Mouse (Mus musculus): ENCODE data around the gene Gucd1.
A peak's percentile ranks its signal among the peaks of the same experiment; 100 is the strongest.
"Not testable (repeated sequence)": the region's sequence is repeated elsewhere in the genome, so short reads cannot be mapped to it uniquely, and the experiment has no call there.

Gene Gucd1

GRCm38 (mm10) chr10:75473411-75473810, 44.4 kb downstream of the Gucd1 start:
- no peak for DNase-seq (ENCODE audit: low read depth, low spot score)

- no peak for DNase-seq (ENCODE audit: low read depth, low spot score)
These were observed 51.8 kb downstream of the Gucd1 start for GRCm38 (mm10) chr10:75465781-75466550.

DNA sequence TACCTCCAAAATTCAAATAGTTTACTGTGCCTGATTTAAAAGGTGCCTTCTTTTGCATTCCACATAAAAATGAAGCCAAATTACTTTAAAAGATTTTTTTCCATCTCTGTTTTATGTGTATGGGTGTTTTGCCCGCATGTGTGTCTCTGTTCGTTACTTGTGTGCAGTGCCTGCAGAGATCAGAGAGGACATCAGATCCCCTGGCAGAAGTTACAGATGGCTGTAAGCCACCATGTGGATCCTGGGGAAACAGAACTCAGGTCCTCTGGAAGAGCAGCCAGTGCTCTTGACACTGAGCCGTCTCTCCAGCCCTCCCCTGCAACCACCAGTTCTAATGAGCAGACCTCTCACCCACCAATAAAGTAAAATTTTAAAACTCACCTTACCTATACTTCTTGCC, 55.0 kb downstream of the Gucd1 start:
- DNase-seq (ENCODE audit: low read depth, low spot score), result no peak

GRCm38 (mm10) chr10:75458329-75458728, 59.4 kb downstream of the Gucd1 start:
- DNase-seq (ENCODE audit: low read depth, low spot score), result no peak

DNA sequence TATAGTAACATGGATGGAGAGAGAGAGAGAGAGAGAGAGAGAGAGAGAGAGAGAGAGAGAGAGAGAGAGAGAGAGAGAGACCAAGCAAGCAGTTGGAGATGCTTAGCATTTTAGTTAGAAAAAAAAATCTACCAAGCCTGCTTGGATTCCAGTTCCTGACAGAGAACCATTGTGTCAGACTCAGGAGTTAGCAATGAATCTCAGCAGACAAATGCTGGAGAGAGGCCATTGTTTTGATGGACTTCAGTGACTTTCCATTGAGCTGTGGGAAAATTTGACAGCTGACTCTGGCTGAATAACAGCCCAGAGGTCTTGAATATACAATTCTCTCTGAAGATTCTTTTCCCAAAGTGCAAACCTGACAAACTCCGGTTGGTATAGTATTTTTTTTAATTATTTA, 59.9 kb downstream of the Gucd1 start:
- no peak for DNase-seq (ENCODE audit: low read depth, low spot score)

DNA sequence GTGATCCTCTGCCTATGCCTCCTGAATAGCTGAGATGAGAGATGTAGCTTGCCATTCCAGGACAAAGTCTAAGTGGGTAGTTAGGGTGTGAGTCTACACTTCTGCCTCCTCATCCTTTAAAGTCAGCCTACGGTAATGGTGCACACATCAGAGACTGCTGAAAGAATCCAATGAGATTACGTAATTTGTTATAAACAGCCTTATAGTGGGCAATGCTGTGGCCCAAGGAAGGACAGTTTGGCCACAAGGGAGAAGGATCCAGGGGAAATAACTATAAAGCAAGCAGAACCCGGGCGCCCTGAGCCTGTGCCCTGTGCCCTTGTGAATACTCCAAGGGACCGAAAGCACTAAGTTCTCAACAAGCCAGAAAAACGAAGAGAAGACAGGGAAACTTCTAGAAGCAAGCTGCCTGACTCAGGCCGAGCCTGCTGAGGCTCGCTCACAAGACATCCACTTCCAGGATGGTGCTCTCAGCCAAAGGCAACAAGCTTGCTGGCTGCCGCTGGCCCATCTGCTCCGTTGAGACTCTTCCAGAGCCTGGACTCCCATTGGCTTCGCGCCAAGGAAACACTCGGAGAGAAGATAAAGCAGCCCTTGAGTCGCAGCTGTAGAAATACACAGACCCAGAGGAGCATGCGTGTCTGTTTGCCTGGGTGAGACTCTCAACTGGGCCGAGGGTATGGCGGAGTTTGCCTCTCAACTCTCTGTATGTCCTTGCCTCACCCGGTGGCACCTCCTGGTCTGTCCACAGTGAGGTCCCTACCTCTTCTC, 61.5 kb downstream of the Gucd1 start:
- not testable (repeated sequence) for DNase-seq (ENCODE audit: low read depth, low spot score)

- DNase-seq (ENCODE audit: low read depth, low spot score), result no peak
These were observed 66.6 kb downstream of the Gucd1 start for GRCm38 (mm10) chr10:75451036-75451786.

GRCm38 (mm10) chr10:75450331-75450730, 67.4 kb downstream of the Gucd1 start:
- DNase-seq (ENCODE audit: low read depth, low spot score), result no peak

GRCm38 (mm10) chr10:75448806-75449420, 68.9 kb downstream of the Gucd1 start:
- no peak for DNase-seq (ENCODE audit: low read depth, low spot score)

DNA sequence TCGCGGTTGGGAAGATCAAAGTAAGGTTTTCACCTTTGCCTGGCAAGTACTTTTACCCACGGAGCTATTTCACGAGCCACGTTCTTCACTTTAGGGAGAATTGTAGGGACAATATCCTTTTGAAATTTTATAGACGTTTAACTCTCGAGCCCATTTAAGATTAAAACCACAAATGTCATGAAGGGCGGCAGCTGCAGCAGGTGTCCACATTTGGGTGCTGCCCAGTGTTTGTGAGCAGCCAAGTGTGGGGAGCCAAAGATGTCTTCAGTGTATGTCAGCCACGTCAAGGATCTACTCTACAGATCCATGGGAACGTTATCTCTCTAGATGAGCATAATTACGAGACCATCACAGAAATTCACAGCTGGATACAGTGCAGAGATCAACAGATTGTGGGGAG, 70.3 kb downstream of the Gucd1 start:
- DNase-seq (ENCODE audit: low read depth, low spot score), result peak; percentile 35

DNA sequence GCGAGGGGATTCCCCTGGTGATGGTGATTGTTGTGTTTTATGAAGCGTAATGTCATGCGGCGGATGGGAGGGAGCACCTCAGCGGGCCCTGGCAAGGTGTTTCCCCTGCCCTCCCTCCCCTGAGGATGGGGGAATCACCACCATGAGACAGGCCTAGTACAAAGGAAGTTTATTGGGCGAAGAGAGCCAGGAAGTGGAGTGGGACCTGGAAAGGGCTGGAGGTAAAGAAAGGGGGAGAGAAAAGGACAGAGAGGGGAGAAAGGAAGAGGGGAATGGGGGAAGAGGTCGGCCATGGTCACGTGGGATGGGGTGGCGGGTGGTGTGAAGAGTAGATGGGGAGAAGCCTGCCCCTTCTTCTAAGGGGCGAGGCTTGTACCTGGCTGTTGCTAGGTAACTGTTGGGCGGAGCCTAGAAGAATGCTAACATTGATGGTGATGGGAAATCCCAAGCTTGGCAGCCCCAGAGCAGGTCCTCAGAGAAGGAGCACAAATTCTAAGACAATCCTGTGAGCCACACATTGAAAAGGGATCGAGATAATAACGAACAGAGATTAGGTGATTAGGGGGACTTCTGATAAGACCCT, 71.2 kb downstream of the Gucd1 start:
- peak; percentile 86 for DNase-seq (ENCODE audit: low read depth, low spot score)

GRCm38 (mm10) chr10:75445030-75445429, 72.7 kb downstream of the Gucd1 start:
- no peak for DNase-seq (ENCODE audit: low read depth, low spot score)

- DNase-seq (ENCODE audit: low read depth, low spot score), result no peak
These were observed 73.5 kb downstream of the Gucd1 start for GRCm38 (mm10) chr10:75444111-75444826.

GRCm38 (mm10) chr10:75443017-75443416, 74.8 kb downstream of the Gucd1 start:
- DNase-seq (ENCODE audit: low read depth, low spot score), result peak; percentile 40

DNA sequence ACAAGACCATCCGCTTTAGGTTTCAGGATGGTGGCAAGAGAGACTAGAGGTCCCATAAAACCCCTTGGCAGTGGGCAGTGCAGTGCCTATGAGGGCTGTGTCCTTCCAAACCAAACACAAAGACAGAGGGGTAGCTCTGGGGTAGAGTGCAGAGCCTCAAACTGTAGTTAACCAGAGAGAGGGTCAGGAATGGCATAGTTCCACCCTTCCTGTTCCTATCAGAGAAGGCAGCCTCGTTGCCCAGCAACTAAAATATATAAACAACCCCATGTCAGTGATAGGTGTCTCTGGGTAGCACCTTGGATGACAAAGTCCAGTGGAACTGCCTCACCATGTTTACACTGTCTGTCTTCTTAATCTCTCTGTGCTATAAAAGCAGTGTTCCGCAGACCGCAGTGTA, 76.0 kb downstream of the Gucd1 start:
- DNase-seq (ENCODE audit: low read depth, low spot score), result no peak

- DNase-seq (ENCODE audit: low read depth, low spot score), result no peak
These were observed 77.0 kb downstream of the Gucd1 start for GRCm38 (mm10) chr10:75440756-75441155.

DNA sequence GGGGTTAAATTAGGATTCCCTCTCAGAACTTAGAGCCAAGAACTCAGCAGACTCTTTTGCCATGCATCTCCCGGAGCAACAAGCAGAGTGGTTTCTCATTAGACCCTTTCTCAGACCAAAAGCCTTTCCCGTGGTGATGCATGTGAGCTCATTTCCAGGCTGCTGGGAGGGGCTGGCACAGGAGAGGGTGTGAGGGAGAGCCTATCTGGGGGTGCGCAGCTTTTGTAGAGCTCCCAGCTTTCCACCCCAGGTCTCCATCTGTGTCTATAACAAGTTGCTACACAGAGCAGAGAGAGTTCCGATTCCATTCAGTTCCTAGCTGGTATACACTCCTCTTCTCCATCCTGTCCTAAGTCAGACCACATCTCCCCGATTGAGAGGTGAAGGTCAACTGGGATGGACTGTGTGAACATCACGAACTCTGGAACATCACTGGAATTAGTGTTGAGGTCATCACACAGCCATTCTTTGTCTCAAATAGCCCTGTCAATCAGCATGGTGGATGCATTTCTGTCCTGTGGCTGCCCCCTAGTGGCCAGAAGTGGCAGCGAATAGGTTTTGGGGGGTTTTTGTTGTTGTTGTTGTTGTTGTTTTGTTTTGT, 78.5 kb downstream of the Gucd1 start:
- DNase-seq (ENCODE audit: low read depth, low spot score), result peak; percentile 72

- peak; percentile 5 for DNase-seq (ENCODE audit: low read depth, low spot score)
These were observed 79.5 kb downstream of the Gucd1 start for GRCm38 (mm10) chr10:75438132-75438810.

- DNase-seq (ENCODE audit: low read depth, low spot score), result peak; percentile 5
These were observed 80.5 kb downstream of the Gucd1 start for GRCm38 (mm10) chr10:75437284-75437683.
